Mouse (Mus musculus) telencephalon, adult 2 months (tissue): ENCODE measurements around the gene Klf11.
"Not testable (repeated sequence)": the region's sequence is repeated elsewhere in the genome, so short reads cannot be mapped to it uniquely, and the experiment has no call there.

ENCODE experiments used
- DNase-seq: peaks from one replicate; pipeline ENCODE4 v3.0.0-alpha.2; 2011; ENCODE audit warnings: low read depth, low spot score

Gene Klf11

DNA sequence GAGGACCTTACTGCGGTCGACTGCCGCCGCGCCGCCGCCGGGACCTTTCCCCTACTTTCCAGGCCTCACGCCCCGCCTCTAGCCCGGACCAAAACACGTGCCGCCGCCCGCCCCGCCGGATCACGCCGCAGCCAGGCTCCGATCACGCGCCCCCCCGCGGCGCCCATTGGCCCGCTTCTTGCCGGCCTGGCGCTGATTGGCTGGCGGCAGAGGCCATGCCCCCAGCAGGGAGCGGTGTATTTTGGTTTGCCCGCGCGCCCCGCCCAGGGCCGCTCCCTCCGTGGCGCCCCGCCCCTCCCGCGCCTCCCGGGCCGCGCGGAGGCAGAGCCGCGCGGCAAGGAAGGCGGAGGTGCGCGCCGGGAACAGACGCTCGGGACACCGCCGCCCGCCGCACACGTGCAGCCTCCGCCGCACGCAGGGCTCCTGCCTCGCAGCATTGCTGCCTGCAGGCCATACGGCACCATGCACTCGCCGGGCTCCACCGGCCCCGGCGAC, at the start of gene Klf11:
Gene Klf11, plus strand, starts transcription at position 212 of the 495 bp plus-strand sequence.
- DNase-seq, result peak; percentile 83

DNA sequence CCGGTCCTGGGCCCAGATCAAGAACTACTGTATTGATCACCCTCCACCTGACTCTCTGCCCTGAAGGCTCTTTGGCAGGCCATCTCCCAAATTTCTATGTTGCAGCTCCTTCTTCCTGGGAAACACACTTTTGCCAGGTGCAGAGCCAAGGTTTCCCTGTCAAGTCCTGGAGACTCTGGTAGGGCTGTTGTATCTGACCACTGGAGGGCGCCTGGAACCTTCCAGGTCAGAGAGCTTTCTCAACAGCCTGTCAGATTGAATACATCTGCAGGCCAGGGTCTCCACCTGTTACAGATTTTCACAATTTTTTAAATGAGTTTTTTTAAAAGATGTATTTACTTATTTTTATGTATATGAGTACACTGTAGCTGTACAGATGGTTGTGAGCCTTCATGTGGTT, 47.8 kb upstream of the Klf11 start:
- DNase-seq, result no peak

DNA sequence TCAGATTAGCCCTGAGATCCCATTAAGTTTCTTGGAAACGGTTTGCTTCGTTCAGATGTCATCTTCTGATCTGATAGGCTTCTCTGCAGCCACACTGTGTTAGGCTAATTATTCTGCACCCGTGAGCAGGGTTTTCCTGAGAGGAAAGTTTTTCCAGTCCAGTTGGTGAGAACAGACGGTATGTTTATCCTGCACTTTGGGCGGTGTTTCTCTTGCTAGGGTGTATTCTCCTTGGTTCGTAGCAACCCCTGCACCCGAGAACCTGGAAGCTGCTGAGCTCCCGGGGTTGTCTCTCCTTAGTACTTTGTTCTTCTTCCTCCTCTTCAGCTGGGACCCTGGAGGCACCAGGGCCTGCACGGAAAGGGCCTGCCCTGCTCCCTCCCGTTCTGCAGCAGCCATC, 44.9 kb upstream of the Klf11 start:
- no peak for DNase-seq

DNA sequence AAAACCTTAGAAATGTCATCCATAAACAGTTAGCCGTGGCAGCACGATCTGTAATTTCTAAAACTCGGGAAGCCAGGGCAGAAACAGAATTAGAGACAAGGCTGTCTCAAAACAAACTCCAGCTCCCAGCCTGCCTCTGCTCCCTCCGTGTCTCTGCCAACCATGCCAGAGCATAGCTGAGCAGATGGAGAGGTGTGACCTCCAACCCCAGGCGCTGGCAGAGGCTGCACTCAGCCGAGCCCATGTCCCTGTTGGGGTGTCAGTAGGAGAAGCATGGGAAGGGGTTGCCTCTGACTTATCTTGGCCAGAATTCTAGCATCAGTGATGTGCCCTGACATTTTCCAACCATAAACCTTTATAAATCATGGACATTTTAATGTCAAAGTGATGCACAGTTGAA, 38.5 kb upstream of the Klf11 start:
- DNase-seq, result no peak

DNA sequence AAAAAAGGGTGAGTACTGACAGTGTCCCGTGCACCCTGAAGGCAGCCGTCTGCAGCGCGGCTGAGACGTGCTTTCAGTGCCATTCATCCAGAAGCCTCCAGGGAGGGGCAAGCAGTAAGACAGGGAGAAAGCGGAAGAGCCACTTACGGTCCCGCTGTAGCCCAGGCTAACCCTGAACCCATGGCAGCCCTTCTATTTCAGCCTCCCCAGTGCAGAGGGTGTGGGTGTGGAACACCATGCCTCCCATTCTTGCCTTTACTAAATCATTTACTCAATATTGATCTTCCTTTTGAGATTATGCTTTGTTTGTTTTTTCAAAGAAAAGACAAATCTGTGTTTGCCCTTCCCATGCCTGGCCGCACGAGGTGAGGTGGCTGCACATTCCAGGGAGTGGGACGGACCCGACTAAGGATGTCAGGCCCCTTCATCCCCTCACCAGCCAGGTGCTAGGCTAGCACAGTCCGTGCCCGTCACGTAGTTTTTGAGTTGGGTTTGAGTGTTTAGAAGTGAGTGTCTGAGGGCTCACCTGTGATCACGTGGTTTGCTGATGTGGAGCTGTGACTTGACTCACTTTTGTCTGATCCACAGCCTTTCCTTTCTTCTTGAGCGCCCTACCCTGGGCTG, 36.5 kb upstream of the Klf11 start:
- DNase-seq, result no peak

DNA sequence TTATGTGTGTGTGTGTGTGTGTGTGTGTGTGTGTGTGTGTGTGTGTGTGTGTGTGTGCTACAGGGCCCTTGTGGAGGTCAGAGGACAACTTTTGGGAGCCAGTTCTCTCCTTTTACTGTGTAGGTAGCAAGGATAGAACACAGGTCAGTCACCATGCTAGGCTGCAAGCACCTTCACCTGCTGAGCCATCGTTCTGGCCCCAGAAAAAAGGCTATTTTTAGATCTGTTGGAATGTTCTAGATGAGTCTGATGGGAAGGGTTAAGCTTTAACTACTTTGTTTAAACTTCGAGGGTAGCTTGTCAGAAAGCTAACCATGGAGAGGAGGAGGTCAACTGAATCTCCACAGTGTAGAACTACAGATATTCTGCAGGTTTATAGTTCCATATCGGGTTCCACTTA, 35.9 kb upstream of the Klf11 start:
- no peak for DNase-seq

DNA sequence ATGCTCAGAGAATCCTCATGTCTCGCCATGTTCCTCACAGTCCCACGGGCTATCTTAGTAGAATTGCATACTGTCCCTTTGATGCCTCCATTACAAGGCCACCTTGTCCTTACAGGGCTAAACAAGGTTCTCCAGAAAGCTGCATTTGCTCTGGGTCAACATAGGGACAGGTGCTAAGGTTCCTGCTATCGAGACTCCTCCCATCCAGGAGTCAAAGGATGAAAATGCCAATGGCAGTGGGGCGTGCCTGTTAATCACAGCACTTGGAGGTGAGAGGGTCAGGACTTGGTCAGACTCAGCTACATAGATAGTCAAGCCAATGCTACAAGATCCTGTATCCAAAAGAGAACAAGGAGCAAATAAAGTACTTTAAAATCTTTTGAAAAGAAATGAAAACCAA, 31.6 kb upstream of the Klf11 start:
- DNase-seq, result no peak

DNA sequence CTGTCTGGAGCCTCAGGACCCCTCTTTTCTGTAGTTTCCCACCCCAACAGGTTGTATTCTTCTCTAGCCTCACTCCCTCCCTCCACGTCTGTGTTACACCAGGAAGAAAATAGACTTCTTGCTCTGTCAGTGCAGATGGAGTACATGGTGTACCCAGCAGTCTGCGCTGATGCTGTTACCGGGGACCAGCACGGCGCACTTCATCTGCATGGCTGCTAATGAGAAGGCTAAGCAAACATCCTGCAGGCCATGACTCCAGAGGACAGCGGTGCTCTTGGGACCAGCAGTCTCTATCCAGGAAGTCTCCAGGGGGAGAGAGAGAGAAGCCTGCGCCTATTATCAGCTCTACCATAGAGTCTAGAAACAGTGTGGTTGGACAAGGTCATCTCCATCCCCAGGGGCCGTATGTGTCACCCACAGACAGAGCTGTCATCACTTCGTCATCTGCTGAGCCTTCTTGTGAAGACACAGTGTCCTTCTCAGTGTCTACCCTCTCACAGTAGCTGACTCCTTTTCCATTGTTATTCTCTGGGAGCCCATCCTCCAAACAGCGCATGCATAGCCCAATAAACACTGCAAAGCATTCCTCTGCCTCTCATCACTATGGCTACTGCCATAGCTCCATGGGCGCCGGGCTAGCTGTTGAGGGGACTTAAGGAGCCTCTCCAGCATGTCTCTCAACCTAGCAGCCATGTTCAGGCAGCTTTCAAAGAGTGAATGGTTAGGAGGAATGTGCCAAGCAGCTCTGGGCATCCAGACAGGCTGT, 27.4 kb upstream of the Klf11 start:
- no peak for DNase-seq

DNA sequence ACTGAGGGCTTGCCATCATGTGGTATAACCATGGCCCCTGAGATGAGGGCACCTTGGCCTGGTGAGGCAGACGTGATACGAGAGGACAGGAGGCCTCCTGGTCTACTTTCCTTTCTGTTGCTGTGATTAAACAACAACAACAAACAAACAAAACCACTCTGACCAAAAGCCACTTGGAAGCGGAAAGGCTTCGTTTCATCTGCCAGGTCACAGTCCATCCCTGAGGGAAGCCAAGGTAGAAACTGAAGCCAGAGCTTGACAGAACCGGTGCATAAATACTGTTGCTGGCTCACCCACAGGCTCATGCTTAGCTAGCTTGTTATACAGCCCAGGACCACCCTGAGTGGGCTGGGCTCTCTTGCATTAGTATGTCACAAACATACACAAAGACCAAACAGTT, 24.7 kb upstream of the Klf11 start:
- no peak for DNase-seq

DNA sequence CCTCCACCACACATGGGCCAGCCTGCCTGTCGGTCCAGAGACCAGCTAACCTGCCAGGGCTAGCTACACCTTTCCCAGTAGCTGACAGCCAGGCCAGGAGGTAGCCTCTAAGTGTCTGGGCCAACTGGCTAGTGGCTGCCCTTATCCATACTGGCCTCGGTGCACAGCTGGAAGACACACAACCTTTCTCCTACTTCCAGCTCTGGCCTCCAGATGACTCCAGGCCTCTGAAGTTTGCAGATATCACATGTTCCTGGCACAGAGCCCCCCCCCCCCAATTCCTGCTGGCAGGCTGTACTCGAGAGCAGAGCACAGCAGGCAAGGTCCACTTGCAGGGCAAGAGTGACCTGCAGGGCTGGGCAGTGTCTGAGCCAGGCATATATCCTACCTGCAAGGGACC, 23.9 kb upstream of the Klf11 start:
- no peak for DNase-seq

DNA sequence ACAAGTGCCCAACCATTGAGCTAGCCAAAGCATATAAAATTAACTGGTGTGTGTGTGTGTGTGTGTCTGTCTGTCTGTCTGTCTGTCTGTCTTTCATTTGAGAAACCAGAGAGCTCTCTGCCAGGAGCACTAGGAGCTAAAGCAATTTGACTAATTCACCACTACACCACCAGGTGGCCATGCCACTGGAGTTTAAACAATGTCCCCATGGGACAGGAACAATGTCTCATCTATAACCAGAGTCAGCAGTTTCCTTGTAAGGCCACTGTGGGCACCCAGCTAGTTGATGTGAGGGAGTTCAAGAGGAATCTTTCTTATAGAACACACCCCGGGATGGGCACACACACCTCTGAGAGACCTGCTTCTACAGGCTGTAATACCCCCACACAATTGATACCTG, 20.9 kb upstream of the Klf11 start:
- peak; percentile 5 for DNase-seq

DNA sequence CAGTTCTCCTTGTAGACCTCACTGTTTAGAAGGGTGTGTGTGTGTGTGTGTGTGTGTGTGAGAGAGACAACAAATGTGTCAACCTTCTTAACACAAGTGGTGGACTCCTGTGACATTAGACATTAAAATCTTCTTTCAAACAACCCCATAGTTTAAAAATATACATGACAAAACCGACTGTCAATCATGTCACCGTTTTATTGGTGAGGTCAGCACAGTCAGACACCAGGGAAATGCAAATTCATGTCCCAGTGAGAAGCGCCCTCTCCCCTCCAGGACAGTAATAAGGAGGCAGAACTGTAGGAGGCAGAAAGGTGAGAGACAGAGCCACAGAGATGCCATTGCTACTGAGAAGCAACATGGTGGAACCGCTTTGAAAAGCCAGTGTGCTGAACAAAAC, 18.7 kb upstream of the Klf11 start:
- no peak for DNase-seq

DNA sequence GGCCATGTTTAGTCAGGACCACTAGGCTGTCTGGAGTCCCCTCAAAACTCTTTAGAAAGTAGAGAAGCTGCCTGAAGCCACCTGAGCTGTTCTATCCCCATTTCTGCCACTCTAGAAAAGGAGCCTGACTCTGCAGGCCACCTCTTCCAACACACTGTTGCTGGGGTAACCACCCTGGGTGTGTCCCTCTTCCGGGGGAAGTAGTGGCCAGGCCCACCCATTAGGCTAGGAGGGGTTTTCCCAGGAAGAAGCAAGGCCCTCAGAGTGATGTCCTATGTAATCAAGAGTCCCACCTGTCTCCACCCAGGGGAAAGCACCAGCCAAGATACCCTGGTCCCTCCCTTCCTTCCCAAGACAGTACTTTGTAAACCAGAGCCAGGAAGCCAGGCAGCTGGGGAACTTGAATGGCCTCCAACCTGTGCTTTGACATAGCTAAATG, 17.3 kb upstream of the Klf11 start:
- DNase-seq, result no peak

DNA sequence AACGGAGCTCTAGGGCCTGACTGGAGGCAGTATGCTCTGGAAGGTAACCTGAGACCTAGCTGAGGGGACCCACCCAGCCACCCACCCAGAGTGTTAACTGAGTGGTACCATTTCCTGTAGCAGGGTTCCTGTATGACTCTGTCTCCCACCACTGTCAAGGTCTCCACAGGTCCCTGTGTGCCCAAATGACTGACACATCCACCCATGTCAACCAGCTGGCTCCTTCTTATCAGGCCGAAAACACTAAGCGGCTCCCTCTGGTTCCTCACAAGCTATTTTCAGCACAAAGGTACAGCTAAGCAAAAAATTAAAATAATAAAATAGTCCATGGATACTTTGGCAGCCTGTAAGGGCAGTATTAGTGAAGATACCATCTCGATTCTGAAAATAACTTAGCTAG, 16.9 kb upstream of the Klf11 start:
- no peak for DNase-seq

DNA sequence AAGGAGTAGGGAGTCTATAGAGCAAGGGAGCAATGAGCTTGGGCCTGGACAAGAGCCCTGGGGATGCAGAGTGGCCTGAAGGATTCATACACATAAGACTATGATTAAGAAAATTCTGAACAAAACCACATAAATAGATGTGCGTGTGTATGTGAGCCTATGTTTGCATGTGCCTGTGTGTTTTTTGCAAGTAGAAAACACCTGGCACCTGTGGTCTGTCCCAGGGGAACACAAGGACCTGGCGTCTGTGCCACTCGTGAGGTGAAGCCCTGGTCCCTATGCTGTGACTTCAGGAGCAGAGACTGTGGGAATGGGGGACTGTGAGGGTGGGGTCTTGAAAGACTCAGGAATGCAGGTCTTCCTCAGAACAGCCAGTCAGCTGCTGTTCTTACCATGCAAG, 16.4 kb upstream of the Klf11 start:
- DNase-seq, result no peak

DNA sequence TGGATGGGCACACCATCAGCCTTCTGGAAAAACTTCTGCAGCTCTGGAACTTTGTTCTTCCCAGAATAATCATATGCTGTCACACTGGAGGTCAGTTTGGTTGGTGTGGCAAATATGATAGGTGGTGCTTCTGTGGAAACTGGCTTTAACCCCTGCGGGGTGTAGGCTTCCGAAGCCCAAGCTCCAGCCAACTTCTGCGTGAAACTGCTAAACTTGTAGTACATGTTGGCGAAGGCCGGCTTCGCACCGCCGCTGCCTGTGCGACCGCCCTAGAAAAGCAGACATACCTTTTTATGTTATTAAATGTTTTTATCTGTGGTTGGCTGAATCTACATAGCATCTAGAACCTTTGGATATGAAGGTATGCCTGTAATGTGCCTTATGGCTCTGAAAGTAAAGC, 12.3 kb upstream of the Klf11 start:
- DNase-seq, result not testable (repeated sequence)

DNA sequence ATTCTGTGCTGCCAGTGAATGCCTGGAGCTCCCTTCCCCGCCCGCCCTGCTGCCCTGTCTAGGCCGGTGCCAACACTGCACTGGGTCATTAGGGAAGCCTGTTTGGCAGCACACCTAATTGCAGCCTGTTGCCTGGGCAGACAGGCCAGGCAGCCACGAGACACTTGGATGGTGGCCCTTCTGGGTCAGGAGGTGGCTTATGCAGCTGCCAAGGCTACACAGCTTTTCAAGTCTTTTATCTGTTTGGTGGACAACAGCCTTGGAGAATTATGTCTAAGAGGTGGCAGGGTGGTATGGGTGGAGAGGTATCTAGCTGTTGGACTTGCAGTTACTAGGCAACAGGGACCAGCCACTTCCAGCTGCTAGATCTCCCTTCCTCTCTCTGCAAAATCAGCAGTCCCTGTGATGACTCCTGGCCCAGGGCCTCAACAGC, 8.7 kb upstream of the Klf11 start:
- no peak for DNase-seq

DNA sequence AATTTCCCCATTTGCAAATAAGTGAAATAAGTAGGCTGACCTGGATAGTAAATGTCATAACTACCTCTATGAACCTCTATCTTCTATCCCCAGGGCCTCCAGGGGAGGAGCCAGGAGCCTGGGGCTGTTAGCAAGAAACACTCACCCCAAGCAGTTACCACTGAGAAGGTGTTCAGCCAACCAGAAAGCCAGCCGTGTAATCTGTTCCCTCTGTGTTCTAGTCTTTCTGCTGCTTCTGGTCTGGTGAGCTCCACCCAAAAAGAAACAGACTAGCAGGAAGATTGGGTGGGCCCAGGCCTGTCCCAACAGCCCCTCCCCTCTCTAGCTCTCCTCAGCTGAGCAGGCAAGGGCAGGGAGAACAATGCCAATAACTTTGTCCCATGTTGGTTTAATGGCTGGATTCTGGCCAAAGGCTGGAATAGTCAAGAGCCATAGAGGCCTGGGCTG, 6.9 kb upstream of the Klf11 start:
- DNase-seq, result no peak

DNA sequence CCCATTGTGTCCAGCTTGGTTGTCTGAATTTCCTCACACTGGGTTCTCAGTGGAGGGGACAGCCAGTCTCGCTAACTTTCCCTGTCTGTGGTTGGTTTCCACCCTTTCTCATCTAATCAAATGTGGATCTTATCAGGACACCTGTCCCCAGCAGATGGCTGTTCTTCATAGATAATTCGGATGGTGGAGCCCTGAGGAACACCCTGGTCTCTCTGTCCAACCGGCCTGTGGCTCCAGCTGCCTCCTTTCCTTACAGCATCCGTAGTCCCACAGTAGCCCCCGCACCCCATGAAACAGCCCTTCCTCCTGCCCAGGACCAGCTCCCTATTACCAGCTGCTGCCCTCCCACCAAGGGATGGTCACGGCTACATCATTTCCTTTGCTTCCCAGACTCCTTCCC, 5.2 kb upstream of the Klf11 start:
- no peak for DNase-seq

DNA sequence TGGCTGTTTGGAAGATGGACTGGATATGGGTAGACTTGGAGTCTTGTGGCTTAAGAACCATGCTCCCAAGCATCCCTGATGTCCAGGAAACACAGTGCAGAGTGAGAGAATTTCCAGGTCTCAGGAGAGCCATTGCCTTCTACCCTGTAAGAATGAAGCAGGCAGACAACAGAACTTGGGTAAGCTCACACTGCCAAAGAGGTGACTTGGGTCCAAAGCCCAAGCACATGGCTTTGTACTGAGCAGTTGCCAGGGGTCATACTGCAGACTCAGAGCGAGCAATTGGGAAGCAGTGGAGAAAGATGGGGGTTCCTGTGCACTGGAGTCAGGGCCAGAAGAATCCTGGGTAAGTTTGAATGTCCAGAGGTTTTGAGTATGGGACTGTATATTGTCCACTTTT, 3.0 kb upstream of the Klf11 start:
- no peak for DNase-seq

DNA sequence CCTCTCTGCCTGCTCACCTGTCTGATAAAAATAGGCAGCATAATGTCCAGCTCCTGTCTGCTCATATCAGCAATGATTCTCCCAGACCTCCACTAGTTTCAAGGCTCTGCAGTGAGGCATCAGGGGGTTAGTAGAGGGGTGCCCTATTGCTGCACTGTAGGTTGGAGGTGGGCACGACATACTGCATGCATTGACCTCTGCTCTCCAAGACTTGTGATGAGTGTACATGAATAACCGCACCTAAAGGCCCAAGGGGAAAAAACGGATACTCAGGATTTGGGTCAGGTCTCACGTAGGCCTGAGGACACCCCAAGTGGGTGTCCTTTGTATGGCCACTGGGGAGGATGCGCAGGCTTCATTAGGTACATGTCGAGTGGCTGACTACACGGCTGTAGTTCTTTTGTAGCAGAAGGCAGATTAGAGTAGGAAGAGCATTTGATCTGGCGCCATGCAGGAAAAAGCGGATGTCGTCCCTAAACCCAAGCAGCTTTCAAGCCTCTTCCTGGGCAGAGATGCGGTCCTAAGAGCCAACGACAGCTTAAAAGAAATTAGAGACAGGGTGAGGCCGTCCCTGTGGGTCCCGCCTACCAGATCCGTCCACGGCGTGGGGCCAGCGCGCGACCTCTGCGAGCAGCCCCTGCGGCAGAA, 535 bp upstream of the Klf11 start:
- DNase-seq, result no peak

DNA sequence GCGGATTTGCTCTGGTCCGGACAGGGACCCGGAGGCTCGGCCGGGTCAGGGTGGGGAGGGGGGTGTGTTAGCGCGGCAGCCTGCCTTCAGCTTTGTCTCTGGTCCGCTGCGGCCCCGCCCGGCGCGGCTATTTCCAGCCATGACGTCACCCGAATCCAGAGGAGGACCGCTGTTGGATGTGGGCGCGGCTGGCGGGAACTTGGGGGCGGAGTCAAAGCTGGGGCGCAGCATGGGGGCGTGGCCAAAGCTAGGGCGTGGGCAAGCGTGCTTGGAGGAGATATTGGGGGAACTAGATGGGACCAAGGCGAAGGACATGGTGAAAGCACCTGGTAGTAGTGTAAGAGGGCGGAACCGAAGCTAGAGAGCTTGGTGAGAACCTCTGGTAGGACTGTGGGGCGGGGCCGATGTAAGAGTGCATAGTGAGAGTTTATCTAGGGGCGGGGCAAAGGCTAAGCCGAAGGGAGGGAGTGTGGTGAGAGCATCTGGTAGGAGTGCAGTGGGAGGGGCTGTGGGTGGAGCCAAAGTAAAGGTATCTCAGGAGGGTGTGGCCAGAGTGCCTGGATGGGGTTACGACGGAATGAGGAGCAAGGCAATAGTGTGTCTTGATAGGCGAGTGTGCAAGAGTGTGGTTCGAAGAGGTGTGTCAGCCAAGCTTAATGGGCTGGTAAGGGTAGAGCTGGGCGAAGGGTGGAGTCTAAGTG, 718 bp downstream of the Klf11 start:
- peak; percentile 72 for DNase-seq
